Mouse (Mus musculus) G1E (cell line): Measurements from ENCODE around the gene Dennd1a.

Experiments
- CTCF ChIP-seq: IDR thresholded peaks from 2 replicates; pipeline ENCODE4 v1.5.1; 2012; ENCODE audit warnings: low read depth, low read length, inconsistent platforms, mixed read lengths
- GATA1 ChIP-seq: IDR thresholded peaks from 2 replicates; pipeline ENCODE4 v1.6.1; 2012; ENCODE audit warnings: borderline replicate concordance, low read length, inconsistent platforms, mixed read lengths
- GATA2 ChIP-seq: IDR thresholded peaks from 2 replicates; pipeline ENCODE4 v1.6.1; 2012; ENCODE audit warnings: low read depth, low read length, inconsistent platforms, borderline replicate concordance
- POLR2AphosphoS5 ChIP-seq: IDR thresholded peaks from 2 replicates; pipeline ENCODE4 v1.6.1; 2012; ENCODE audit warnings: low read depth, low read length, inconsistent platforms; ENCODE audit not compliant: insufficient replicate concordance
- TAL1 ChIP-seq: conservative IDR thresholded peaks from 2 replicates; pipeline ENCODE4 v1.6.1; 2012; ENCODE audit warnings: low read depth, low read length, inconsistent platforms, mixed read lengths

- TF ChIP-seq TAL1 (no peak), CTCF (no peak), GATA1 (no peak), POLR2AphosphoS5 (no peak), GATA2 (no peak)
These were observed 172.2 kb downstream of the Dennd1a start for GRCm38 (mm10) chr2:38115000-38115399.
